Mouse (Mus musculus) neural tube, embryonic 11.5 days (tissue): ENCODE data around the gene Actr1a. TPM values are rescaled to one million over a fixed set of nuclear protein-coding genes. Genes with fewer than 3 reads are reported as not detected.

ENCODE experiments used
- ATAC-seq: fragments of 200-750 bp; cut with Nextera tagmentation; 2 replicates; pipeline ENCODE4 v1.8.0; 2017; ENCODE audit warnings: moderate number of reproducible peaks, mild to moderate bottlenecking, moderate TSS enrichment, moderate library complexity; ENCODE audit not compliant: insufficient read depth, low FRiP score, low TSS enrichment
- DNase-seq: peaks from one replicate; pipeline ENCODE4 v3.0.0-alpha.2; 2015; ENCODE audit warnings: low spot score
- H3K27ac ChIP-seq: fragments of 300-500 bp; sonication (generic); 2 replicates; pipeline ENCODE4 v1.5.1; 2014; ENCODE audit warnings: low read depth, mild to moderate bottlenecking, low read length
- H3K27me3 ChIP-seq: fragments of 300-500 bp; sonication (generic); 2 replicates; pipeline ENCODE4 v1.6.1; 2014; ENCODE audit warnings: mild to moderate bottlenecking, low read length, mixed read lengths; ENCODE audit not compliant: control insufficient read depth, insufficient read depth
- H3K36me3 ChIP-seq: fragments of 300-500 bp; sonication (generic); 2 replicates; pipeline ENCODE4 v1.6.1; 2014; ENCODE audit warnings: mild to moderate bottlenecking, low read length, moderate library complexity, mixed read lengths; ENCODE audit not compliant: control insufficient read depth, insufficient read depth
- H3K4me1 ChIP-seq: fragments of 300-500 bp; sonication (generic); 2 replicates; pipeline ENCODE4 v1.6.1; 2014; ENCODE audit warnings: low read length, mixed read lengths; ENCODE audit not compliant: control insufficient read depth, insufficient read depth
- H3K4me2 ChIP-seq: fragments of 300-500 bp; sonication (generic); 2 replicates; pipeline ENCODE4 v1.6.1; 2014; ENCODE audit warnings: low read depth, mild to moderate bottlenecking, moderate library complexity
- H3K4me3 ChIP-seq: fragments of 300-500 bp; sonication (generic); 2 replicates; pipeline ENCODE4 v1.5.1; 2014; ENCODE audit warnings: low read depth, low read length
- H3K9ac ChIP-seq: fragments of 300-500 bp; sonication (generic); 2 replicates; pipeline ENCODE4 v1.6.1; 2014; ENCODE audit warnings: mild to moderate bottlenecking, low read length
- H3K9me3 ChIP-seq: fragments of 300-500 bp; sonication (generic); 2 replicates; pipeline ENCODE4 v1.6.1; 2016; ENCODE audit warnings: low read length; ENCODE audit not compliant: control insufficient read depth
- WGBS: fragments of 180-500 bp; shearing (Covaris S2); extraction: QIAGEN DNeasy Blood & Tissue Kit; methylation state at CpG from one replicate; pipeline ENCODE4 v1.1.7; 2014; 5-methylcytosine and 5-hydroxymethylcytosine counted together
- polyA plus RNA-seq: library from polyadenylated mRNA; unstranded; fragments of >200 nt; fragmentation: Nextera tagmentation; extraction: Ambion mirVana; gene quantifications from 2 replicates; pipeline ENCODE4 v1.2.1, GENCODE M21; 2014

The Actr1a gene
- polyA plus RNA-seq, 1 experiment from 2014 or later, result 262 TPM

GRCm38 (mm10) chr19:46396686-46397435, 1.3 kb upstream of the Actr1a start, which contains the start of gene Sufu:
TSS of gene Sufu (plus strand) at chr19:46396896.
- peak within 1 kb of the TSS; percentile 79 for H3K4me2 ChIP-seq
- DNase-seq, result peak; percentile 99
- peak within 1 kb of the TSS; percentile 89 for H3K4me3 ChIP-seq
- ATAC-seq, result peak; percentile 88
- peak within 1 kb of the TSS; percentile 74 for H3K27ac ChIP-seq
- under 1% methylated on average over 54 of the region's 57 CpGs for WGBS
- H3K9me3 ChIP-seq, result no peaks in the 10 kb centered on the region
- no peaks in the 10 kb centered on the region for H3K27me3 ChIP-seq
- H3K36me3 ChIP-seq, result 0 out of 2 replicates have a peak, but pooled peaks cover 5% of the 10 kb centered on the region
- peak within 1 kb of the TSS; percentile 81 for H3K9ac ChIP-seq
- H3K4me1 ChIP-seq, result peaks cover 18% of the 10 kb centered on the region

- no peak overlapping the region for H3K9ac ChIP-seq
- WGBS, result 14% methylated on average over 8 of the region's 8 CpGs
- H3K27me3 ChIP-seq, result no peaks in the 10 kb centered on the region
- H3K4me3 ChIP-seq, result peak overlapping the region; percentile 89
- 0 out of 2 replicates have a peak, but pooled peaks cover 2% of the 10 kb centered on the region for H3K36me3 ChIP-seq
- H3K4me1 ChIP-seq, result peaks cover 18% of the 10 kb centered on the region
- no peak overlapping the region for H3K27ac ChIP-seq
- H3K4me2 ChIP-seq, result peak overlapping the region; percentile 56
- H3K9me3 ChIP-seq, result no peaks in the 10 kb centered on the region
- DNase-seq (no peak), ATAC-seq (no peak)
Measured at GRCm38 (mm10) chr19:46396109-46396508, 561 bp upstream of the Actr1a start.

DNA sequence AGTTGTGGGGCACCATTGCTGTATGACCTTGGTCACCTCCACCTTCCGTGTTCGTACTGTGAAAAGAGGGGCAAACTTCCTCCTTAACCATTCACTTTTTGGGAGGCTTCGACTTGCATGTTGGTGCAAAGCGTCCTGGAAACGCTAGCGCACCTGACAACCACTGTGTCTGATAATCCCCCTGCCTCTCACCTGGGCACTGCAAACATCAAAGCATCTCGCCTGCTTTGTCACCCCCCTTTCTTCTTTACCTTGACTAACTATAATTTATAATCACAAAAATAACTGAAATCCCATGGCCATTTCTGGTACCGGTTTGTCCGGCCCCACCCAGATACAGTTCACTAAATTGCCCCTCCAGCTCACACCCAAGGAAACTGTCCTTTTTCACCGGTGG, 838 bp downstream of the Actr1a start:
- Histone ChIP-seq H3K4me1 (peaks cover 18% of the 10 kb centered on the region), H3K27ac (no peak overlapping the region), H3K9me3 (no peaks in the 10 kb centered on the region), H3K36me3 (no peaks in the 10 kb centered on the region), H3K4me3 (peak overlapping the region; percentile 89), H3K4me2 (peak overlapping the region; percentile 86), H3K9ac (peak overlapping the region; percentile 49), H3K27me3 (no peaks in the 10 kb centered on the region)
- DNase-seq (no peak), ATAC-seq (no peak)
- 9% methylated on average over 10 of the region's 10 CpGs for WGBS

- no peaks in the 10 kb centered on the region for H3K27me3 ChIP-seq
- no peak overlapping the region for H3K27ac ChIP-seq
- WGBS, result 33% methylated on average over 4 of the region's 4 CpGs
- H3K4me2 ChIP-seq, result no peak overlapping the region
- DNase-seq (peak; percentile 56), ATAC-seq (no peak)
- peaks cover 8% of the 10 kb centered on the region for H3K4me1 ChIP-seq
- H3K9ac ChIP-seq, result no peak overlapping the region
- no peak overlapping the region for H3K4me3 ChIP-seq
- no peaks in the 10 kb centered on the region for H3K9me3 ChIP-seq
- H3K36me3 ChIP-seq, result no peaks in the 10 kb centered on the region
Measured at GRCm38 (mm10) chr19:46392018-46392417, 3.5 kb downstream of the Actr1a start.

DNA sequence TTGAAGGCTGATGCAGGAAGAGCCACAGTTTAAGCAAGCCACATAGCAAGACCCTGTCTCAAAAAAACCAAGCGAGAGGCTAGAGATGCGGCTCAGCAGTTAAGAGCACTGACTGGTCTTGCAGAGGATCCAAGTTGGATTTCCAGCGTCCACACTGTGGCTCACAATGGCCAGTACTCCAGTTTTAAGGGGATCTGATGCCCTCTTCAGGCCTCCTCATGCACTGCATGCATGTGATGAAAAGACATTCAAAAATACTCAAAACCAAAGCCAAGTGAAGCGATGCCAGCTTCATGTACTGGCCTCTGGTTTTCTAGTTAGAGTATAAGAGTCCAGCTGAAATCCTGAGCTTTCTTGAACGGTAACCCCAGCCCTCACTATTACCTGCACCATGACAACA, 5.7 kb downstream of the Actr1a start:
- ATAC-seq (no peak), DNase-seq (no peak)
- Histone ChIP-seq H3K27me3 (no peaks in the 10 kb centered on the region), H3K4me1 (peaks cover 8% of the 10 kb centered on the region), H3K9me3 (no peaks in the 10 kb centered on the region), H3K9ac (no peak overlapping the region), H3K27ac (no peak overlapping the region), H3K4me2 (no peak overlapping the region), H3K4me3 (no peak overlapping the region), H3K36me3 (peaks cover under 1% of the 10 kb centered on the region; the same call in 1 of the 2 replicates)
- 86% methylated on average over 5 of the region's 5 CpGs for whole genome bisulfite sequencing

DNA sequence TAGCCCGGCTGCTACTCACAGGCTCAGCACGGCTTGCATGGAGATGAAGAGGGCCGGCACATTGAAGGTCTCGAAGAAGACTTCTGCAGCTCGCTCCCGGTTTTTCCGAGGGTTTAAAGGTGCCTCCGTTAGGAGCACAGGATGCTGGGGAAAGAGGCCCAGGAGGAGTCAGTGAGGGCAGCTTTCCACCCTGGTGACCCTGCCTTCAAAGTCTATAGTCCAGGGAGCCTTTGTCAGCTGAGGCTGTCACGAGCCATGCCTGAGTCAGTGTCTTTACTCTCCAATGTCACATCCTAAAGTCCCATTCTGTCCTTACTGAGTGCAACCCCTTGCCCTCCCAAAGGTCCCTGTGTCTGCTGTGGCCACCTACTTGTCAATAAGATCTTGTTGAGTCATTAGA, 13.3 kb downstream of the Actr1a start:
- H3K27ac ChIP-seq, result no peak overlapping the region
- no peaks in the 10 kb centered on the region for H3K9me3 ChIP-seq
- WGBS, result 89% methylated on average over 9 of the region's 9 CpGs
- no peaks in the 10 kb centered on the region for H3K4me1 ChIP-seq
- peaks cover 35% of the 10 kb centered on the region for H3K36me3 ChIP-seq
- H3K4me3 ChIP-seq, result no peak overlapping the region
- H3K9ac ChIP-seq, result no peak overlapping the region
- DNase-seq, result no peak
- ATAC-seq, result no peak
- H3K4me2 ChIP-seq, result no peak overlapping the region
- H3K27me3 ChIP-seq, result no peaks in the 10 kb centered on the region

DNA sequence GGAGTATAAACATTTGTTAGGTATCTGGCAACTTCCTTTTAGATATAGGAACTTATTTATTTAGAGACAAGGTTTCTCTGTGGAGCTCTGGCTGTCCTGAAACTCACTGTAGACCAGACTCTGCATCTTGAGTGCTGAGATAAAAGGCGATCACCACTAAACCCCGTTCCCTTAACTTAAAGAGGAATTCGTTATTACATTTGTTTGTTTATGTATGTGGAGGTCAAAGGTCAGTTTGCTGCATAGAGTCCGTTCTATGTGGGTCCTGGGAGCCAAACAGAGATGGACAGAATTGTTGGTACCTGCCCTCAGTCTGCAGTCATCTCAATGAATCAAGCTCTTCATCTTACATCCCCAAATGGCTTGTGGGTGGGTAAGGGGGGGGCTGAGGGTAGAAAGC, 19.7 kb downstream of the Actr1a start:
- no peaks in the 10 kb centered on the region for H3K4me1 ChIP-seq
- H3K4me3 ChIP-seq, result no peak overlapping the region
- DNase-seq (no peak), ATAC-seq (no peak)
- H3K36me3 ChIP-seq, result peaks cover 11% of the 10 kb centered on the region
- no peak overlapping the region for H3K9ac ChIP-seq
- H3K4me2 ChIP-seq, result no peak overlapping the region
- WGBS, result 76% methylated on average over 4 of the region's 4 CpGs
- no peak overlapping the region for H3K27ac ChIP-seq
- H3K9me3 ChIP-seq, result no peaks in the 10 kb centered on the region
- H3K27me3 ChIP-seq, result no peaks in the 10 kb centered on the region

DNA sequence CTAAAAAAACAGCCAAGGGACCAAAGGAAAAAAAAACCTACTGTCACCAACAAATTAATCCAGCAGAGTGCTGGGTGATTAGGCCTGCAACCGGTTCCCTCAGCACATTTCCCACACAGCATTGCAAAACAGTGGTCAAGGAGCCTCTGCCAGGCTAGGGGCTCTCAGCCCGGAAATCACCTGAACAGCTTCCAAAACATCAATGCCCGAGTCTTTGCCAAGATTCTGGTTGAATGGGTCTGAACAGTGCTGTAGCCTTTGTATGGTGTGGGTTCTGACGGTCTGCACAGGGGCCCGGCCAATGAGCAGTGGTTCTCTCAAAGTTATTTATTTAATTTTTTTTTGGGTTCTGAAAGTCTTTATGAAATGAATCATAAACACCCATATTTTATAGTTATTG, 20.1 kb downstream of the Actr1a start:
- ATAC-seq (no peak), DNase-seq (no peak)
- H3K9me3 ChIP-seq, result no peaks in the 10 kb centered on the region
- H3K36me3 ChIP-seq, result peaks cover 9% of the 10 kb centered on the region
- H3K27ac ChIP-seq, result no peak overlapping the region
- H3K27me3 ChIP-seq, result no peaks in the 10 kb centered on the region
- no peaks in the 10 kb centered on the region for H3K4me1 ChIP-seq
- 76% methylated on average over 5 of the region's 5 CpGs for WGBS
- H3K4me2 ChIP-seq, result no peak overlapping the region
- H3K9ac ChIP-seq, result no peak overlapping the region
- H3K4me3 ChIP-seq, result no peak overlapping the region

DNA sequence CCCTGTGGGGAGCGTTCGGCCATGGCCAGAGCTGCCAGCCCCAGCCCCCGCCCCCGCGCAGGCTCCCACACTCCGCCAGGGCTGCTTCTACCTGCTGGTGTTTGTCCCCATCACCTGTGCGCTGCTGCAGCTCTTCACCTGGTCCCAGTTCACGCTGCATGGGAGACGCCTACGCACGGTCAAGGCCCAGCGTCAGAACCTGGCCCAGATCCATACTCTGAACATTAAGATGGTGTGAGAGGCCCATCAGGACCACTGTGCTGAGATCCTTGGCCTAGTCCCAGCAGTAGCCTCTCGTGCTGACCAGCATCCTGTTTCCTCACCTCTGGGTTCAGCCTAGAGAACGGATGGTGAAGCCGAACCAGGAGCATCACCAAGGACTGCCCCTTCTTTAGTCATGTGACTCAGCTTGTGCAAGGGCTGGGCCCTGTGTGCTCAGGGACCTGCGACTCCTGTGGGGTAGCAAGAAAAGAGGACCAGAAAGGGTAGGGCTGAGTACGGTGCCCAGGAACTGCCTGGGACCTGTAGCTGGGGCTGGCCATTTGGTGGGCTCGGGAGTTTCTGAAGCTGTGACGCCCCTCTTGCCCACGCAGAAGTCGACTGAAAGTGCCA, 21.0 kb downstream of the Actr1a start:
- DNase-seq (no peak), ATAC-seq (no peak)
- H3K4me2 ChIP-seq, result no peak overlapping the region
- H3K27ac ChIP-seq, result no peak overlapping the region
- no peaks in the 10 kb centered on the region for H3K27me3 ChIP-seq
- no peak overlapping the region for H3K4me3 ChIP-seq
- 50% methylated on average over 21 of the region's 21 CpGs for WGBS
- peaks cover 6% of the 10 kb centered on the region for H3K36me3 ChIP-seq
- no peaks in the 10 kb centered on the region for H3K9me3 ChIP-seq
- no peaks in the 10 kb centered on the region for H3K4me1 ChIP-seq
- H3K9ac ChIP-seq, result no peak overlapping the region
